Mouse (Mus musculus): Measurements from ENCODE around the gene Selenop. TPM values are rescaled to one million over a fixed set of nuclear protein-coding genes. Genes with fewer than 3 reads are reported as not detected.
"Not testable (repeated sequence)": the region's sequence is repeated elsewhere in the genome, so short reads cannot be mapped to it uniquely, and the experiment has no call there.

Gene Selenop
- polyA plus RNA-seq, 1 experiment, result 345 TPM

DNA sequence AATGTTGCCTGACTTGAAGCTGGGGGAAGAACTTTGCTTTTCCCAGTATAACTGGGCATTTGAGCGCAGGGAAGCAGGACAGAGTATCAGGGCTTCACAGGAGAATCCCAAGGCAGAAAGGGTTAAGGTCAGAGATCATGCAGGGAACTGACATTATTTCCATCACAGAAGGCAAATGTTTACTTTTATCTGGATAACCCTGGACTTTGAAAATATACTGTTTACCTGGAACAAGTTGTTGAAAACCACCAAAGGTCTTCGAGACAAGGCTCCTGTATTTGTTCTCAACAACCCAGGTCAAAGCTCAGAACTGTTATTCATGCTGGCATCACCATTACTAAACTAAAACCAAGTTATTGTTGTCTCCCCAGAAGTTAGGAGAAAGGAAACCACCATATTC is 32.0 kb upstream of the Selenop start:
- Histone ChIP-seq H3K4me1 (ENCODE audit: control insufficient read depth, insufficient read depth, low read length) (peaks cover 4% of the 10 kb centered on the region; the same call in 1 of the 2 replicates), H3K27ac (ENCODE audit: insufficient read depth, low read length) (no peak overlapping the region), H3K4me3 (ENCODE audit: insufficient read depth, low read length) (no peak overlapping the region)
- TF ChIP-seq POLR2A (IDR thresholded peaks at IDR 0.05; ENCODE audit: extremely low read depth, insufficient read depth, low read length) (no peak), CTCF (IDR thresholded peaks at IDR 0.05; ENCODE audit: extremely low read depth, insufficient read depth, low read length) (no peak)

DNA sequence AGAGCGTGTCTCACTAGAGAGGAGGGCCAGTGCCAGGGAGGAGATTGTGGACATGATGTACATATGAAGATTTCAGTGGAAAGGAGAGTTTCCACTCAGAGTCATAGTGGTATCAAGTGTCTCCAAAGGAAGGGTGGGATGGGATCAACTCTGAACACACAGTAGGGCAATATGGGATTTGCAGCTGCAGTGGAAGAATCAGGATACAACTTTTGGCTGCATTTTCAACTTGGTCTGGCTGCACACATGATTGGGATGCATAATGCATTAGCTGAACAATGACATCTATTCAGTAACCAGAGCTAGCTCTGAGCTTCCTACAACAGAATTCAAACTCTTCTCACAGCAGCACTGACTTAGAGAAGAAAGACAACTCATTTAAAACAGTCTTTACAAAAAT is 30.4 kb upstream of the Selenop start:
- Histone ChIP-seq H3K27ac (ENCODE audit: insufficient read depth, low read length) (peak overlapping the region; percentile 70; the same call in 1 of the 2 replicates), H3K4me3 (ENCODE audit: insufficient read depth, low read length) (no peak overlapping the region), H3K4me1 (ENCODE audit: control insufficient read depth, insufficient read depth, low read length) (peaks cover 4% of the 10 kb centered on the region; the same call in 1 of the 2 replicates)
- TF ChIP-seq POLR2A (IDR thresholded peaks at IDR 0.05; ENCODE audit: extremely low read depth, insufficient read depth, low read length) (no peak), CTCF (IDR thresholded peaks at IDR 0.05; ENCODE audit: extremely low read depth, insufficient read depth, low read length) (no peak)

DNA sequence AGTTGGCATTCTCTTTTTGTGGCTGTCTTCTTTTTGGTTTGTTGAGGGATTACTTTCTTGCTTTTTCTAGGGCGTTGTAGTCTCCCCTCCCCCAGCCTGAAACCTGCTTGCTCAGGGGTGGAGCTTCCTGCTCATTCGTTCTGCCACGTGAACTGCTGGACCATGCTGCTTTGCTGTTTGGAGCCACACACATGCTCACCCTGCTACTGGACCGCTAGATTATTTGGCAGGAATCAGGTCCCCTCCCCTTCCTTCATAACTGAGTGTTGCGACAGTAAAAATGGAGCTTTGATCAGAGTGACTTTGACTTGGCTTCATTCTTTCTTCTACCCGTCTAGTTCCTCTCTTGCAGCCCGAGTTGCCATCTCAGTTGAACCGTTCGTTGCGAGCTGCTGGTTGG is 23.3 kb upstream of the Selenop start:
- H3K27ac ChIP-seq (ENCODE audit: insufficient read depth, low read length); H3K4me1 ChIP-seq (ENCODE audit: control insufficient read depth, insufficient read depth, low read length); H3K4me3 ChIP-seq (ENCODE audit: insufficient read depth, low read length): not testable (repeated sequence)

DNA sequence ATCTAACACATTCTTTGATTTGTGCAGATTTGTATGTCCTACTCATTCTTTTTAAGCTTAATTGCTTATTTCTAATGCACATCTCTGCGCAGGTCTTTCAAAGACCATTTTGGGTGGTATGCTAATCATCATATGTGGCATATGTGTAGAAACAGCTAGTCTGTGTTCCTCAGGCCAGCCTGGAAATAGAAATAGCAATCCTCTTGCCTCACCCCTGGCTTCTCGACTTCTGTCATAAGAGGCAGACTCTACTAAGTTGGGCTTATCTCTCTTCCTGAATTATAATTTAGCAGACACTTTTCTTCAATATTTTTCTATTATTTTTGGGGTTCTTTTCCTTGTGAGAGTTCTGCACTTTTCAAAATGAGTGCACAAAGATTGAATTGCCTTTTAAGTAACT is 17.7 kb upstream of the Selenop start:
- no peaks in the 10 kb centered on the region for H3K4me1 ChIP-seq (ENCODE audit: control insufficient read depth, insufficient read depth, low read length)
- H3K27ac ChIP-seq (ENCODE audit: insufficient read depth, low read length), result no peak overlapping the region
- no peak overlapping the region for H3K4me3 ChIP-seq (ENCODE audit: insufficient read depth, low read length)
- TF ChIP-seq POLR2A (IDR thresholded peaks at IDR 0.05; ENCODE audit: extremely low read depth, insufficient read depth, low read length), result no peak
- TF ChIP-seq CTCF (IDR thresholded peaks at IDR 0.05; ENCODE audit: extremely low read depth, insufficient read depth, low read length), result no peak

DNA sequence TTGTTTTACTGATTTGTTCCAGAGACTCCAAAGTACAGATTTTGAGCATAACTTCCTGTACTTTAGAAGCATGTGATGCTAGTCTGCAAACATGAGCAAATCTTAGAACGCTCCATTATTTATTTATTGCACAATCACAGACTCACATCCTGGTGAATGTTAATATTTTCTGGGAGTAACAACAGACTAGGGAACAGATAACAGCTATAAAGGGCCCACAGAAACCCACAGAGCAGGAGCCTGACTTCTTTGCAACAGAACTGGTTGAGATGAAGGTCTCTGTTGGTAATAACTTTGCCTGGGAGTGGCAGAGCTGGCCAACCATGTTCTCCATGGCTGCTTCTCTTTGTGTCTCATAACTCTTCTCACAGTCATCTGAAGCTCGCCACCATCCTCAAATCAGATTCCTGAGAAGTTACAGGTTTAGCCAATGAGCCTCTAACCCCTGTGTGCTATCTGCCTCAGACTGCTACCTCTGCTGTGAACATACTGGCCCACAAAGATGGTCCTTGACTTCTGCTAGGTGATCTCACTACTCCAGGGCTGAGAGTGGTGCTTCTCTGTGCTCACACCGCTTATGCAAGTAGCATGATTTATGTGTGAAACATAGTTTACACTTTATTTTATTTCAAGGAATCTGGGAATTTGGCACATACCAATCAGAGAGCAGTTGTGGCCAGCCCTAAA is 17.2 kb upstream of the Selenop start:
- Histone ChIP-seq H3K4me3 (ENCODE audit: insufficient read depth, low read length) (no peak overlapping the region), H3K27ac (ENCODE audit: insufficient read depth, low read length) (peak overlapping the region; percentile 48), H3K4me1 (ENCODE audit: control insufficient read depth, insufficient read depth, low read length) (no peaks in the 10 kb centered on the region)
- no peak for TF ChIP-seq POLR2A (IDR thresholded peaks at IDR 0.05; ENCODE audit: extremely low read depth, insufficient read depth, low read length)

DNA sequence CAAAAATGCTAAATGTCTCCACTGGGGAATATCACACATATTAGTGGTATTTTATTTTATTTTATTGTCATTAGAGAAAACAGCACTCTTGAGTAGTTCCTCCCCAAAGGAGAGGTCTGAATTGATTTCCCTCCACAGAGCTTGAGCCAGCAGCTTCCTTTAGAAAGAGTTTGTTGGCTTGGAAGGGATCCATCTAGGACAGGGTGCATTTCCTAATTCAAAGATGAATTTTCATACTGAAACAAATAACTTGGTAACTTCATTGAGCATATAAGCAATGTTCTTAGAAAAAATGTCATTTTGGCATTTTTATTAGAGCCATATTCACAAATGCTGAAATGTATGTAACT is 16.7 kb upstream of the Selenop start:
- Histone ChIP-seq H3K4me1 (ENCODE audit: control insufficient read depth, insufficient read depth, low read length) (no peaks in the 10 kb centered on the region), H3K27ac (ENCODE audit: insufficient read depth, low read length) (no peak overlapping the region), H3K4me3 (ENCODE audit: insufficient read depth, low read length) (no peak overlapping the region)
- TF ChIP-seq CTCF (IDR thresholded peaks at IDR 0.05; ENCODE audit: extremely low read depth, insufficient read depth, low read length) (no peak), POLR2A (IDR thresholded peaks at IDR 0.05; ENCODE audit: extremely low read depth, insufficient read depth, low read length) (no peak)

DNA sequence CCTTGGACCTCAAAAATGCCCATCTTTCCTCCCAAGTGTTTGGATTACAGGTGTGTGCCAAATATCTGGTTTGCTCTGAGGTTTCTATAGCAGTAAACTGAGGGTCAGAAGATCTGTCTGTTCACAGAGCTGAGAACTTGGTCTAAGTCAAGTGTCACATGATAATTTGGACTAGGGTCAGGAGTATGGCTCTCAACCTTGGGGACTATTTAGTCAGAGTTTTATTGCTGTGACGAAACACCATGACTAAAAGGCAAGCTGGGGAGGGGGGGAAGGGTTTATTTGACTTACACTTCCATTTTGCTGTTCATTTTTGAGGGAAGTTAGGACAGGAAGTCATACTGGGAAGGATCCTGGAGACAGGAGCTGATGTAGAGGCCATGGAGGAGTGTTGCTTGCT is 9.3 kb upstream of the Selenop start:
- Histone ChIP-seq H3K27ac (ENCODE audit: insufficient read depth, low read length) (no peak overlapping the region), H3K4me3 (ENCODE audit: insufficient read depth, low read length) (no peak overlapping the region), H3K4me1 (ENCODE audit: control insufficient read depth, insufficient read depth, low read length) (no peaks in the 10 kb centered on the region)
- TF ChIP-seq POLR2A (IDR thresholded peaks at IDR 0.05; ENCODE audit: extremely low read depth, insufficient read depth, low read length) (no peak), CTCF (IDR thresholded peaks at IDR 0.05; ENCODE audit: extremely low read depth, insufficient read depth, low read length) (no peak)

DNA sequence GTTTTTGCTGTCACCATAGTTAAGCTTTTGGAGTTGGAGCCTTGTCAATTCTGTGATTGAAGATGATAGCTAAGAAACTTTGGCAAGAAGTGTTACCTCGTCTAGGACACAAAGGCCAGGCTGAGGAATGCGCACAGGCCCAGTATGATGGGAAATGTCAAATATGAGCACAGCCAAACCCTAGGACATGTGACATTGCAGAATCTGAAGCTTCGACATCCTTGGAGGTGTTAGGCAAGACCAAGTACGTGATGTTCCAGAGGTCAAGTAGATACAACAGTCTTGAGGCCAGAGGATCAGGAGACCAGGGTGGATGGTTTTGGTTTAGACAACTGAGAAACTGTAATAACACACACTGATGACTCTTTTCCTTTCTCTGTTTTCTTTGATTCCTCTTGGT is 8.0 kb upstream of the Selenop start:
- Histone ChIP-seq H3K4me1 (ENCODE audit: control insufficient read depth, insufficient read depth, low read length) (no peaks in the 10 kb centered on the region), H3K4me3 (ENCODE audit: insufficient read depth, low read length) (no peak overlapping the region), H3K27ac (ENCODE audit: insufficient read depth, low read length) (no peak overlapping the region)
- TF ChIP-seq POLR2A (IDR thresholded peaks at IDR 0.05; ENCODE audit: extremely low read depth, insufficient read depth, low read length) (no peak), CTCF (IDR thresholded peaks at IDR 0.05; ENCODE audit: extremely low read depth, insufficient read depth, low read length) (no peak)

DNA sequence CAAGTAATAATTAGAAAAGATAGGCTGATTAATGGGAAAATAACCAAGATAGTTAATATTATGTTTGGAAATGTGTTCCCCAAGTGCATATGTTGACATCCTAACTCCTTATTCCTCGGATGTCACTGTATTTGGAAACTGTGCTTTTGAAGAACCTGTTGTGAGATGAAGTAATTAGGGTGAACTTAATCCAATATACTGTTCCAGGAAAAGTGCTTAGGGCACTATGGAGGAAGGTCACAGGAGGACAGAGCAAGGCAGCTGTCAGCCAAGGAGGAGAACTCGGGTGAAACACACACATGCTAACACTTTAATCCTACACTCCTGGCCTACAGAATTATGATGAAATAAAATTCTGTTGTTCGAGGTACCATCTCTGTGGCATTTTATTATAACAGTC is 5.5 kb upstream of the Selenop start:
- TF ChIP-seq POLR2A (IDR thresholded peaks at IDR 0.05; ENCODE audit: extremely low read depth, insufficient read depth, low read length) (no peak), CTCF (IDR thresholded peaks at IDR 0.05; ENCODE audit: extremely low read depth, insufficient read depth, low read length) (no peak)
- Histone ChIP-seq H3K4me1 (ENCODE audit: control insufficient read depth, insufficient read depth, low read length) (no peaks in the 10 kb centered on the region), H3K4me3 (ENCODE audit: insufficient read depth, low read length) (no peak overlapping the region), H3K27ac (ENCODE audit: insufficient read depth, low read length) (no peak overlapping the region)

DNA sequence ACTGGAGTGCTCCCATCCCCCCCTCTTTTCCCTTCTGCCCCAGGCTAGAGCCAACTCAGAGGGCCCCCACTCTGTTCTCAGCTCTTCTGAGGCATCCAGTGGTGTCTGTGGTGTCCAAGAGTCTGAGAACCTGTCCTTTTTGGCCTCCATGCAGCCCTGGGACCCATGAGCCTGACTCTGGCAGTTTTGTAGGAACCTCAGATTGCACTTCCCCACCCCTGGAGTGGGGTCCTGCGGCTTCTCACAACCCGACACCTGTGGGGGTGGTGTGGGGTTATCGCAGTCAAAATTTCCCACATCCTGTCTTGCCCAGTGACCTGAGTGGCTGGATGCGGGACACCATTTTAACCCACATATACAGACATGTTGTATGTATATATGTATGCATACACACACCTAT is 4.1 kb upstream of the Selenop start:
- TF ChIP-seq CTCF (IDR thresholded peaks at IDR 0.05; ENCODE audit: extremely low read depth, insufficient read depth, low read length), result no peak
- TF ChIP-seq POLR2A (IDR thresholded peaks at IDR 0.05; ENCODE audit: extremely low read depth, insufficient read depth, low read length), result no peak

More for the DNA sequence above, 4.1 kb upstream of the Selenop start:
- Histone ChIP-seq H3K4me3 (ENCODE audit: insufficient read depth, low read length) (no peak overlapping the region), H3K4me1 (ENCODE audit: control insufficient read depth, insufficient read depth, low read length) (no peaks in the 10 kb centered on the region), H3K27ac (ENCODE audit: insufficient read depth, low read length) (no peak overlapping the region)
